Mouse (Mus musculus): Measurements from ENCODE around the gene Osbp. TPM values are rescaled to one million over a fixed set of nuclear protein-coding genes. Genes with fewer than 3 reads are reported as not detected.
"Not testable (repeated sequence)": the region's sequence is repeated elsewhere in the genome, so short reads cannot be mapped to it uniquely, and the experiment has no call there.

Gene Osbp
- polyA plus RNA-seq, 1 experiment from 2014 or later: 104 TPM

DNA sequence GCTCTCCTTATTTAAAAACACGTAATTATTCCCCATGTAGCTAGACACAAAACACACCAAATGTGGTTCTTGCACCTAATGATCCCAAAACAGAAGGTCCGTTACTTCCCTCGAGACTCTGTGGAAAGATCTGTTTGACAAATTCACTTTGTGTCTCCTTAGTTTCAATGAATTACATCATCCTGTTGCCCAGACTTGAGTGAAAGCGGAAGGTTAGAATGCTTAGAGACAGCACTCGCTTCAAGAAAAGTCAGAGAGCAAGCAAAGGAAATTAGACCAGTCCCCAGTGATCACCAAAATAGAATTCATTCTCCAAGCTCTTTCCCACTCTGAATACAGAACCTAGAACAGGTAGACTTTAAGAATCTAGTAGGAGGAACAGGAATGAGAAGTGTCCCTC, 8.3 kb upstream of the Osbp start:
- H3K27me3 ChIP-seq: no peaks in the 10 kb centered on the region
- in situ Hi-C loops (cut with MboI; ENCODE audit: low pct_unique_long_range_greater_than_20kb): no loop called here
- no peak for TF ChIP-seq CTCF (IDR thresholded peaks at IDR 0.05)
- CTCF ChIA-PET: no interaction called here
- DNase-seq (ENCODE audit: low read depth, low spot score) (no peak), ATAC-seq (no peak)
- POLR2A ChIA-PET: no interaction called here

DNA sequence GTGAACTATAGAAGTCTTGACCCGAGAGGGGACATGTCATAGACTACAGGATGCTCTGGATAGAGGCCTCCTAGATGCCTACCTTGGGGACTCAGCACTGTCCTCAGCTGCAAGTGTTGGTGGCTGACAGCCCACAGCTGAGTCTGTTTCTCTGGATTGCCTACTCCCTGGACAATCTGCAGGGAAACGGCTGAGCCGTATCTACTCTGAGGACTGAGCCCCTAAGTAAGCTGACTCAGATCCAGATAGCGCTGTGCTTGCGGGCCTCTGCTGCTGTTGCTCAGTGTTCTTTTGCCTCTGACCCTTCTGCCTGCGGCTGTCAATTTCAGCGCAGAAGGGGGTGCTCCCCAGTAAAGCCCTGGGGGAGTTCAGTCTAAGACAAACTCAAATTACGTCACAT, 7.9 kb upstream of the Osbp start:
- CTCF ChIA-PET: no interaction called here
- no peak for DNase-seq (ENCODE audit: low read depth, low spot score)
- no peaks in the 10 kb centered on the region for H3K27me3 ChIP-seq
- in situ Hi-C loops (cut with MboI; ENCODE audit: low pct_unique_long_range_greater_than_20kb): no loop called here
- POLR2A ChIA-PET: no interaction called here
- no peak for TF ChIP-seq CTCF (IDR thresholded peaks at IDR 0.05)
- ATAC-seq: no peak

DNA sequence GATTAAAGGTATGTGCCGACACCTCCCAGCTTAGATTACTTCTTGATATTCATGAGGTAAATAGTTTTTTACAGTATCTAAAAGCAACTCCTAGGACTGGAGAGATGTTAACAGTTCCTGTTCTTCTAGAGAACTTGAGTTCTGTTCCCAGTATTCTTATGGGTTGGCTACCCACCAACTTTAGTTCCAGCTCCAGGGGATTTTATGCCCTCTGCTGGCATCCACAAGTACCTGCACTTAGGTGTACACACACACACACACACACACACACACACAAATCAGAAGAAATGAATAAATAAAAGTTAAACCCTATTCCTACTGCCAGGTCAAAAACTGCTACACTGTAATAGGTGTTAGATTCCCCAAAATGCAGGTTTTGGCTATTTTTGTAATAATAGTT, 1.5 kb upstream of the Osbp start:
- POLR2A ChIA-PET: interaction anchor here (0.7 to 0.9 kb wide), 2 partner anchors 9 to 254 kb away, joined by 3 to 5 read pairs; no protein-coding TSS in a partner anchor
- DNase-seq (ENCODE audit: low read depth, low spot score): no peak
- no peak for ATAC-seq
- no peak for TF ChIP-seq CTCF (IDR thresholded peaks at IDR 0.05)
- in situ Hi-C loops (cut with MboI; ENCODE audit: low pct_unique_long_range_greater_than_20kb): no loop called here
- CTCF ChIA-PET: interaction anchor here (0.7 to 2.6 kb wide), 10 partner anchors 10 to 186 kb away, joined by 3 to 13 read pairs (median 3); no protein-coding TSS in a partner anchor
- H3K27me3 ChIP-seq: no peaks in the 10 kb centered on the region

DNA sequence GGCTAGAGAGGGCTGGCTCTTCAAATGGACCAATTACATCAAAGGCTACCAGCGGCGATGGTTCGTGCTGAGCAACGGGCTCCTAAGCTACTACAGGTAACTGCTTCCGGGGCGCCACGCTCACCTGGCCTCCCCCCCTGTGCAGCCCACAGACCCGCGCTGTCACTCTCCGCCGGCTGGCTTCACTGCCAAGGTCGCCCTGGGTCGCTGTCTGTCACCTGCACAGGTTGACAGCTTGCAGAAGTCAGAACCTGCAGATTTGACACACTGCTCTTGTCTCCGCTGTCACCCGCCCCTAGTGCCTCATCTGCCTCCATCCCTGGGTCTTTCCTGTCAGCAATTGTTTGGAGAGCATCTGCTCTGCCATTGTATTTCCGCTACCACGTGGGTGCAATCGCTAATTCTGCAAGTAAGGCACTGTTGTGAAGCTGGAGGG, 478 bp downstream of the Osbp start:
- in situ Hi-C loops (cut with MboI; ENCODE audit: low pct_unique_long_range_greater_than_20kb): no loop called here
- no peak for TF ChIP-seq CTCF (IDR thresholded peaks at IDR 0.05)
- ATAC-seq: no peak
- no peaks in the 10 kb centered on the region for H3K27me3 ChIP-seq
- ChIA-PET CTCF (interaction anchor here (0.7 to 1.0 kb wide), 2 partner anchors 9 to 45 kb away, joined by 3 to 5 read pairs; no protein-coding TSS in a partner anchor), POLR2A (interaction anchor here (1.4 to 1.6 kb wide), 3 partner anchors 11 to 40 kb away, joined by 5 to 8 read pairs (median 6); no protein-coding TSS in a partner anchor)
- no peak for DNase-seq (ENCODE audit: low read depth, low spot score)

DNA sequence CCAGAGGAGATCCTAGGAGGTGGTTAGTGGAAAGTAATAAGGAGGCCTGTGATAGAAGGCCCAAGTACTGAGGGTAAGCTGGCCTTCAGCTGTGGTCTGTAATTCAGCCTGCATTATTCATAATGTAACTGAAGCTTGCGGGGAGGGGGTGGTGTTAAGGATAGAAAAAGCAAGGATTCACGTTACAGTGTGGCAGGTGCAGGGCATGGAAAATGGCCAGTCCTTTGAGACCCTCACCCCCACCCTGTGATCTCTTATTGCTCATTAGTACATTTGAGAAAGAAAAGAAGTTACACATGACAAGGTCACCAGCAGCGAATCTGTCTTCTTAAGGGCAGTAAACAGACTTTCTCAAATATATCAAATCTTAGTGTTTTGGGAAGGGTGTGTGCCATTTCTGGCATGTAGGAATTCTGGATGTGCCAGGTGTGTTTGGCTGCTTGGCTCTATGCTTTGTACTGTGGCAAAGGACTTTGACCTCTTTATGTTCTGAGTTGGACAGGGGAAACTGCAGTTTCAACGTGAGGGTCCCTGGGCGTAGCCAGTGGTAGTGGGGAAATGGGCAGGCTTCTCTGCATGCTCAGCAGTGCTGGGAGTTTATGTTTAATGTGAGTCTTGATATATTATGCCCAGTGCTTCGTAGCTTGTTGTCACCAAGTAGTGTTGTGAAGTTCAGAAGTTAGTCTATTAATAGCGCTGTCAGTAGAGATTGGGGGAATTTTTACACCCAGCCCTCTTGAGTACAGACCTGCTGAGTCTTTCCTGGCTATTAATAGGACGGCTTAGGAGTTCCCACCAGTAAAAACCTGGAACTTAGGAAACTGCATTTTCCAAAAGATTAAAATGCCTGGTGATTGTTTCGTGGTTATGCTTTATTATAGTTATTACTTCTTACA, 3.7 kb downstream of the Osbp start:
- ChIA-PET POLR2A (interaction anchor here (0.8 kb wide), 1 partner anchor 11 kb away, joined by 3 read pairs; no protein-coding TSS in a partner anchor), CTCF (interaction anchor here (0.9 to 4.0 kb wide), 9 partner anchors 8 to 48 kb away, joined by 3 to 29 read pairs (median 6); no protein-coding TSS in a partner anchor)
- DNase-seq (ENCODE audit: low read depth, low spot score) (no peak), ATAC-seq (no peak)
- TF ChIP-seq CTCF (IDR thresholded peaks at IDR 0.05): no peak
- in situ Hi-C loops (cut with MboI; ENCODE audit: low pct_unique_long_range_greater_than_20kb): no loop called here
- no peaks in the 10 kb centered on the region for H3K27me3 ChIP-seq

DNA sequence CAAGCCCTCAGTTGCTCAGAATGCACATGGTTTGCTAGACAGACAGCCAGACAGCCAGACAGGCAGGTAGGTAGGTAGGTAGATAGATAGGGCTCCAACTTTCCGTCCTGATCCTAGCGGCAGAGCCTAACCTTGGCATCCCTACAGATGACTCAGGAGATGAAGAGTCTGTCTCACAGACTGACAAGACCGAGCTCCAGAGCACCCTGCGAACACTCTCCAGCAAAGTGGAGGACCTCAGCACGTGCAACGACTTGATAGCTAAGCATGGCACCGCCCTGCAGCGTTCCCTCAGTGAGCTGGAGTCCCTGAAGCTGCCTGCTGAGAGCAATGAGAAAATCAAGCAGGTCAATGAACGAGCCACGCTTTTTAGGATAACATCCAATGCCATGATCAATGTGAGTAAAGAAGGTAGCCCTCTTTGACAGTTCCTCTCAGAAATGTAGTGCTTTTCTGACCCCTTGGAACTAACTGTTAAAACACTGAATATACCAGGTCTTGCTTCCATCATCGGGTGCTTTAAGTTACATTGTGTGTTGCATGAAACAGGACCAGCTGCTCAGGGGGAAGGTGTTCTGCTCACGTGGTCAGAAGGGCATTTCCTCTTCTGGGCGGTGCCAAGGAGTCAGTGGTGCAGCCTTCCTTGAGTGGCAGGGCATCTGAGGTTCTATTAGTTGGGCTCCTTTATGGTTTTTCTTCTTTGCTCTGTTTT, 7.9 kb downstream of the Osbp start:
- CTCF ChIA-PET: interaction anchor here (0.9 to 1.9 kb wide), 5 partner anchors 10 to 157 kb away, joined by 3 to 5 read pairs (median 3); no protein-coding TSS in a partner anchor

DNA sequence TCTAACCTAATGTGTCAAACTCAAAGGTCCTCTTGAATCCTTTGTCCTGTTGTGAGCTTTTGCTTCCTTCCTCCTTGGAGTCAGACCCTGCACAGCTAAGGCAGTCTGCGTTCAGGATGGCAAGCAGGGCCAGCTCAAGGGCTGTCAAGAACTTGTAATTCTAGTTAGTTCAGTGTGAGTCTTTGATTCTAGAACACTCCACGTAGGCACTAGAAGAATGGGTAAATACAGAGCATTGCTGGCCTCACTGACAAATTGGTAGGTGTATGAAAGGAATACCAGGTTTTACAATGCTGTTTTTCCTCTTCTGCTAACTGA, 8.4 kb downstream of the Osbp start:
- DNase-seq (ENCODE audit: low read depth, low spot score): no peak
- in situ Hi-C loops (cut with MboI; ENCODE audit: low pct_unique_long_range_greater_than_20kb): no loop called here
- CTCF ChIA-PET: interaction anchor here (0.9 to 1.9 kb wide), 6 partner anchors 7 to 158 kb away, joined by 3 to 5 read pairs (median 4); no protein-coding TSS in a partner anchor
- no peaks in the 10 kb centered on the region for H3K27me3 ChIP-seq
- ATAC-seq: no peak
- TF ChIP-seq CTCF (IDR thresholded peaks at IDR 0.05): no peak
- POLR2A ChIA-PET: no interaction called here

More for the DNA sequence above, 7.9 kb downstream of the Osbp start:
- POLR2A ChIA-PET: no interaction called here
- DNase-seq (ENCODE audit: low read depth, low spot score): no peak
- ATAC-seq: no peak
- no peaks in the 10 kb centered on the region for H3K27me3 ChIP-seq
- in situ Hi-C loops (cut with MboI; ENCODE audit: low pct_unique_long_range_greater_than_20kb): no loop called here
- no peak for TF ChIP-seq CTCF (IDR thresholded peaks at IDR 0.05)

DNA sequence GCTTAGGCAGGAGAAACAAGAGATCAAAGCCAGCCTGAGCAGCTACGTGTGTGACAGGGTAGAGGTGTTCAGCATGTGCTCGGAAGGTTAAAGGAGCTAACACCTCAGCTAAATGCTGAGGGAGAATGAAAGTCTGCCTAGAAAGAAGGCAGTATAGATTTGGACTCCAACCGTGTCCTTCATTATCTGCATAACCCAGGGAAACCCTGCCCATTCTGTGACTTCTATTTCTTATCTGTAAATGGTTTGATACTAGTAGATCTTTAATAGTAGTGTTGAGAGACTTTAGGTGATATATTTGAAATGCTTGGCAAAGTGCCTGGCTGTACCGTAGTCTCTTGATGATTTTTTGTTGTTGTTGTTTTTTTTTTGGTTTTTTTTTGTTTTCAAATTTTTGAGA, 9.9 kb downstream of the Osbp start:
- no peaks in the 10 kb centered on the region for H3K27me3 ChIP-seq
- in situ Hi-C loops (cut with MboI; ENCODE audit: low pct_unique_long_range_greater_than_20kb): no loop called here
- DNase-seq (ENCODE audit: low read depth, low spot score) (no peak), ATAC-seq (no peak)
- CTCF ChIA-PET: interaction anchor here (1.0 to 2.7 kb wide), 6 partner anchors 9 to 63 kb away, joined by 3 to 9 read pairs (median 4); no protein-coding TSS in a partner anchor
- POLR2A ChIA-PET: interaction anchor here (3.0 kb wide), 1 partner anchor 10 kb away, joined by 8 read pairs; the partner anchor contains the start of gene Osbp
- TF ChIP-seq CTCF (IDR thresholded peaks at IDR 0.05): no peak

DNA sequence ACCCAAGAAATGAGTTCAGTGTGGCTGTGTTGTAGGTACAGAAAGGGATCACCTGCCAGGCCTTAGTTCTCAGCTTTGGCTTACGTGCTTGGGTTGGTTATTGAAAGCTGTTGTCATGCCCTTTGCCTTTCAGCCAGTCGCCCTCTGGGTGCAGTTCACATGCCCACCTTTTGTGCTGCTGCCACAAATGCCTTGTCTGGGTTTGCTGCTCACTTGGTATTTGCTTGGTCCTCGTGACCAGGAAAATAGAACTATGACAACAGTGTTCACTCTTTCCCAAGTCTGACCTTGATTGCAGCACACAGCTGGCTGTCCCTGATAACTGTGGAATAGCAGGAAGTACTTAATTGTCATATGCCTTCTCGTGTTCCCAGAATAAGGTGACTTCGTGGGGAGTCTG, 11.6 kb downstream of the Osbp start:
- POLR2A ChIA-PET: interaction anchor here (1.0 to 3.0 kb wide), 3 partner anchors 11 to 25 kb away, joined by 3 to 8 read pairs (median 5); partner anchors contain the start of gene Osbp
- ATAC-seq (peak; percentile 95), DNase-seq (ENCODE audit: low read depth, low spot score) (no peak)
- in situ Hi-C loops (cut with MboI; ENCODE audit: low pct_unique_long_range_greater_than_20kb): no loop called here
- no peaks in the 10 kb centered on the region for H3K27me3 ChIP-seq
- TF ChIP-seq CTCF (IDR thresholded peaks at IDR 0.05): no peak
- CTCF ChIA-PET: interaction anchor here (2.7 to 2.9 kb wide), 2 partner anchors 9 to 24 kb away, joined by 9 to 14 read pairs; no protein-coding TSS in a partner anchor

DNA sequence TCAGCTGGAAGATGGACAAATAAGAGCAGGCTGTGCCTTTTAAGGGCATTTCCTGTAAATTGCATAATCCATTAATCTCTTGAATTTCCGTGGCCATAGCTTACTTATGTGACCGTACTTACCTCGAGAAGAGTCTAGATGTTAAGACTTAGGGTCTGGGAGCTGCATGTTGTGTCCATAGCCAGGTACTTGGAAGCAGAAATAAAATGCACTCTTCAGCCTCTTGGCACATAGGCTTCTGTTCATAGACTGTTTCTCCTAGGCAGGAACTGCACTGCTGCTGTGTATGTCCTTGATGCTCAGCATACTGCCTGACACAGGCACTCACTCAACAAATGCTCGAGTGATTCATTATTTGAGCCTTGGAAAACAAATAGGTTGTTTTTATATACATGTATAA, 14.7 kb downstream of the Osbp start:
- ATAC-seq (no peak), DNase-seq (ENCODE audit: low read depth, low spot score) (no peak)
- H3K27me3 ChIP-seq: no peaks in the 10 kb centered on the region
- POLR2A ChIA-PET: interaction anchor here (0.7 to 1.1 kb wide), 3 partner anchors 12 to 1066 kb away, joined by 3 to 5 read pairs (median 3); no protein-coding TSS in a partner anchor
- in situ Hi-C loops (cut with MboI; ENCODE audit: low pct_unique_long_range_greater_than_20kb): no loop called here
- no peak for TF ChIP-seq CTCF (IDR thresholded peaks at IDR 0.05)
- CTCF ChIA-PET: interaction anchor here (1.1 to 4.4 kb wide), 4 partner anchors 9 to 43 kb away, joined by 3 to 29 read pairs (median 6); no protein-coding TSS in a partner anchor

DNA sequence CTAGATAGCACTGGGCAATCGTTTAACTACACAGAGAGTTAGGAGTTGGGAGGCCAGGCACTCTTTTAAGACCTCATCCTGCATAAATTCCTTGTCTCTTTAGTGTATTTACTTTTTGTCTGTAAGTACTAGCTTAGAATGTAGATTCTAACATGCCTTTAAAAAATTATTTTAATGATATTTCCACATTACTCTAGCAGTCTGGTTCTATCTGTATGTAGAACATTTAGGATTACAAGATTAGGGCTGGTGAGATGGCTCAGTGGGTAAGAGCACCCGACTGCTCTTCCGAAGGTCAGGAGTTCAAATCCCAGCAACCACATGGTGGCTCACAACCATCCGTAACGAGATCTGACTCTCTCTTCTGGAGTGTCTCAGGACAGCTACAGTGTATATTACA, 18.9 kb downstream of the Osbp start:
- DNase-seq (ENCODE audit: low read depth, low spot score); ATAC-seq; in situ Hi-C loops (cut with MboI; ENCODE audit: low pct_unique_long_range_greater_than_20kb); H3K27me3 ChIP-seq; POLR2A ChIA-PET: not testable (repeated sequence)
- CTCF ChIA-PET: interaction anchor here (1.7 to 1.8 kb wide), 2 partner anchors 9 to 24 kb away, joined by 3 to 5 read pairs; no protein-coding TSS in a partner anchor
